Mouse (Mus musculus) C2C12 (cell line): Measurements from ENCODE around the gene Slc38a6. TPM values are rescaled to one million over a fixed set of nuclear protein-coding genes. Genes with fewer than 3 reads are reported as not detected.

Experiments
- H3K27me3 ChIP-seq: one replicate; pipeline ENCODE4 v1.6.1; 2011; ENCODE audit not compliant: control insufficient read depth, insufficient read depth, insufficient read length
- H3K36me3 ChIP-seq: one replicate; pipeline ENCODE4 v1.6.1; 2011; ENCODE audit not compliant: control insufficient read depth, insufficient read depth
- H3K4me3 ChIP-seq: one replicate; pipeline ENCODE4 v1.5.1; 2011; ENCODE audit warnings: mild to moderate bottlenecking, control low read depth; ENCODE audit not compliant: poor library complexity, insufficient read depth, severe bottlenecking
- H3K79me2 ChIP-seq: one replicate; pipeline ENCODE4 v1.6.1; 2011; ENCODE audit not compliant: control insufficient read depth, insufficient read depth
- H3K79me3 ChIP-seq: one replicate; pipeline ENCODE4 v1.6.1; 2011; ENCODE audit warnings: low read depth, control low read depth
- H3ac ChIP-seq: one replicate; pipeline ENCODE3; 2011; ENCODE audit warnings: low read depth; ENCODE audit not compliant: control insufficient read depth, insufficient read length
- CEBPB ChIP-seq: IDR thresholded peaks from one replicate; pipeline ENCODE4 v1.6.1; 2011; ENCODE audit warnings: low read depth, mild to moderate bottlenecking, control low read depth, moderate library complexity
- CTCF ChIP-seq: IDR thresholded peaks from one replicate; pipeline ENCODE4 v1.5.1; 2011; ENCODE audit not compliant: control insufficient read depth, insufficient read depth, insufficient read length
- FOSL1 ChIP-seq: IDR thresholded peaks from one replicate; pipeline ENCODE4 v1.8.0; 2011; ENCODE audit warnings: mild to moderate bottlenecking, low read length; ENCODE audit not compliant: poor library complexity, insufficient read depth, severe bottlenecking
- MAX ChIP-seq: IDR thresholded peaks from one replicate; pipeline ENCODE4 v1.6.1; 2011; ENCODE audit warnings: mild to moderate bottlenecking, control low read depth
- MYOD1 ChIP-seq: IDR thresholded peaks from one replicate; pipeline ENCODE4 v1.6.1; 2011; ENCODE audit warnings: low read depth; ENCODE audit not compliant: control insufficient read depth, insufficient read length
- MYOG ChIP-seq: IDR thresholded peaks from one replicate; pipeline ENCODE4 v1.6.1; 2011; ENCODE audit not compliant: control insufficient read depth, insufficient read length; ENCODE audit errors: extremely low read depth
- USF1 ChIP-seq: IDR thresholded peaks from one replicate; pipeline ENCODE4 v1.6.1; 2011; ENCODE audit warnings: low read depth, mild to moderate bottlenecking, control low read depth, moderate library complexity
- long read RNA-seq, 2 experiments: library from polyadenylated mRNA; unstranded; transcript quantifications; one replicate each; pipeline ENCODE4 v2.0.0; 2019 to 2020
- polyA plus RNA-seq: library from polyadenylated mRNA; unstranded; fragments of >200 nt; fragmentation: generic; extraction: Trizol; gene quantifications from one replicate; pipeline ENCODE4 v1.2.1, GENCODE M21; 2012; ENCODE audit warnings: missing spikeins

Gene Slc38a6
- polyA plus RNA-seq = 13.1 TPM
- long read RNA-seq, experiment 1, partial matches to known transcripts = 0 of 3 reads
- long read RNA-seq, experiment 1, other reads (novel, unspliced or antisense) = 2 of 3 reads
- long read RNA-seq, experiment 2, transcript Slc38a6-206 (16 exons, 3,032 nt) = major isoform, 8 of 13 reads
- long read RNA-seq, experiment 2, partial matches to known transcripts = 0 of 13 reads
- long read RNA-seq, experiment 2, other reads (novel, unspliced or antisense) = 5 of 13 reads

DNA sequence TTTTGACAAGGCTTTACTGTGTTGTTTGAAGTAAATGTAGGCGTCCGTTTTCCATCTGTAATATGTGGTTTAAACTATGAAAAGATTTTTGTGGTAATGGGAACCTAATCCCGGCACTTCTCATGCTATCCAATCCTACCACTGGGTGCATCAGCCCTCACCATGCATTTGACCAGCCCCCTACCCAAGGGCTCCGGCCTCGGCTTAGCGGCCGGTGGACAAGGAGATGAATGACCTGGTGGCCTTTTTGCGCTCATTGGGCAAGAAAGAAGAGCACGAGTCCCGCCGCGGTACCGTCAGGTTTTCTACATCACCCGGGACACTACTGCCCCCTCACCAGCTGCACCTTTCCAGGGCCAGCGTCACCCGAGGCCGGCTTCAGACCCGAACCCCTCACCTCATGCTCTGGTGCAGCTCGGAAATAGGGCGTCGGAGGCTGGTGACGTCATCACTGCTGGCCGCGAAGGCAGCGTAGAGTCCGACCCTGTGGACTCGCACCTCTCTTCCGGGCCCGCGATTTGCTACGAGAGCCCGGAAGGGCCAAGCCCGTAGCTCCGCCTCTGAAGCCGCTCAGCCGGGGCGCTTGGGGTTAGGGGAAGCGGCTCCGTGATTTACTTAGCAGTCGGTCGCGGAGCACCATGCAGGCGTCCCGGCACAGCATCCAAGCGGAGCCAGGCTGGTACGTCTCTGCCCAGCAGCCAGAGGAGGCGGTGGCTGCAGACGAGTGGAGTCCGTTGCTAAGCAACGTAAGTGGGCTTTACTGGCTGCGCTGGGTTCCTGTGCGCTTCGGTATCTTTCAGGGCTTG lies at the start of gene Slc38a6, which contains the start of gene Trmt5:
Gene Slc38a6 (plus strand): TSS at position 493 of the 806 bp plus-strand sequence.
Gene Trmt5 (minus strand): TSS at position 424 of the 806 bp plus-strand sequence.
- Histone ChIP-seq H3K27me3 (no peaks in the 10 kb centered on the region), H3K79me2 (peaks cover 83% of the 10 kb centered on the region), H3K79me3 (peaks cover 57% of the 10 kb centered on the region), H3K36me3 (peaks cover 38% of the 10 kb centered on the region), H3K4me3 (peak within 1 kb of the TSS; percentile 94), H3ac (peak within 1 kb of the TSS; percentile 88)
- peak; percentile 91 for TF ChIP-seq MAX
- TF ChIP-seq MYOG = no peak

DNA sequence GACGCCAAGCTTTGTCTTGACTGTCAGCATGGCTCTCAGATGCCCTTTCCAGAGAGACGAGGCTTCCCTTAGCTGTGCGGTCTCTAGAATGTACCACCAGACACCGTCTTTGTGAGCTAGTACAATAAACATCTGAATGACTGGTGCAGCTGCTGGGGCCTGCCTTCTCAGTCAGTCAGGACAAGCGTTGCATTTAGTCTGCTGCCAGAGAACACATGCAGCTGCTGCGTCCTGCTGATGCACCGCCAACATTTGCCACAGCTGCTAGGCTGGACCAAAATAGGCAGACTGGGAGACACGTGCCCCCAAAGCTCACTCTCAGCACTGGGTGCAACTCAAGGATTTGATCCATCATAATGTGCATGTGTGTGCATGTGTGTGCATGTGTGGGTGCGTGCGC lies 44.6 kb upstream of the Slc38a6 start:
- no peaks in the 10 kb centered on the region for H3K79me2 ChIP-seq
- H3K4me3 ChIP-seq = no peak overlapping the region
- TF ChIP-seq MYOG = no peak
- TF ChIP-seq USF1 = peak; percentile 78
- no peak for TF ChIP-seq FOSL1
- TF ChIP-seq CEBPB = no peak
- TF ChIP-seq MYOD1 = peak; percentile 100
- peak; percentile 66 for TF ChIP-seq MAX
- H3K79me3 ChIP-seq = no peaks in the 10 kb centered on the region
- H3ac ChIP-seq = no peak overlapping the region
- peaks cover 3% of the 10 kb centered on the region for H3K36me3 ChIP-seq
- H3K27me3 ChIP-seq = no peaks in the 10 kb centered on the region

DNA sequence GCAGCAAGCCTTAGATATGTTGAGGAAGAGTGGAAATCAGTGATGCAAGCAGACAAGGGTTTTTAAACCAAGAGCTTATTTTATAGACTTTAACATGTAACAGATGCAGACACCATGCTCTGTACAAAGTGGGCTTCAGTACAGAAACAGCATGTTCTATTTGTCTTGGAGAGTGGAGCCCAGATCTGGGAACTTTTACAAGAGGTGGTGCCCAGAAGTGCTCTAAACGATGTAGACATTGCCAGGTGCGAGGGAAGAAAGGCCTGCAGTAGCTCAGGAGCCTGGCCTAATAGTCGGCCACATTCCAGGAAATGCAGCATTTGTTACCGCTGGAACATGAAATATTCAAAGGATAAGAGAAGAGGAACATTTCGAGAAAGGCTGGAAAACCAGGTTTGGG lies 40.9 kb upstream of the Slc38a6 start:
- Histone ChIP-seq H3K79me2 (no peaks in the 10 kb centered on the region), H3K79me3 (no peaks in the 10 kb centered on the region), H3K27me3 (no peaks in the 10 kb centered on the region), H3ac (no peak overlapping the region), H3K36me3 (peaks cover 3% of the 10 kb centered on the region), H3K4me3 (no peak overlapping the region)
- TF ChIP-seq FOSL1 (no peak), CEBPB (no peak), MYOG (no peak)

DNA sequence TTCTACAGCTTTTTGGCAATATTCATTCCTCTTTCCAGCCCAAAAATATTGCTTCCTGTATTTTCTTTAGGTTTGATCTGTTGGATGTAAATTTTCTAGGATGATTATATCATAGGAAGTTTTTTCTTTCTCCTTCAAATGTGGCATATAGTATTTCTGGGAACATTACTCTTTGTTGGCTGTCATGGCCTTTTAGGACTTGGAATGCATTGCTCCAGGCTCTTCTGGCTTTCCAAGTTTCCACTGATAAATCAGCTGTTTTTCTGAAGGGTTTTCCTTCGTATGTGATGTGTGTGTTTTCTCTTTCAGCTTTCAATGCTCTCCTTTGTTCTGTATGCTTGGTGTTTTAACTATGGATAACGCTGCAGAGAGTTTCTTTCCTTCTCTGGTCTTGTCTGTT lies 31.6 kb upstream of the Slc38a6 start:
- no peak overlapping the region for H3K4me3 ChIP-seq
- H3K79me2 ChIP-seq = no peaks in the 10 kb centered on the region
- TF ChIP-seq USF1 = no peak
- TF ChIP-seq CEBPB = no peak
- TF ChIP-seq MAX = no peak
- TF ChIP-seq MYOG = no peak
- no peaks in the 10 kb centered on the region for H3K36me3 ChIP-seq
- H3ac ChIP-seq = no peak overlapping the region
- H3K27me3 ChIP-seq = no peaks in the 10 kb centered on the region
- peaks cover 2% of the 10 kb centered on the region for H3K79me3 ChIP-seq

DNA sequence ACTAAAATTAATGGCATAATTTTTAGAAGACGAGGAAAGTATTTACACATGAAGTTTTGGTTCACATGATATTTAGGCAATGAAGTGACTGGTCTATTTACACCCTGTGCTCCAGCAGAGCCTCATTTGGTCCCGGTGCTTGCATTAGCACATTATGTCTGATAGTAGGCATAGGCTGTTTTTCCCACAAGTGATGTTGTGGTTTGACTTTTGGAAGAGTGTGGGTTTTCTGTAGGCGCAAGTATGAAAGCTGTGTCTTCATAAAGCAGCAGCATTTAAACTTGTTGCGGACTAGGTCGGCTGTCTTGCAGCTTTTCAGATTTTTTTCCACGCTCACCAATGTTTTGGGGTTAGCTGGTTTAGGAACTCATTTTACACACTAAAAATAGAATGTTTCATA lies 27.3 kb upstream of the Slc38a6 start:
- Histone ChIP-seq H3K36me3 (no peaks in the 10 kb centered on the region), H3K79me3 (peaks cover 6% of the 10 kb centered on the region), H3K27me3 (no peaks in the 10 kb centered on the region), H3K79me2 (no peaks in the 10 kb centered on the region), H3ac (no peak overlapping the region), H3K4me3 (no peak overlapping the region)
- TF ChIP-seq CEBPB = no peak
- TF ChIP-seq MYOD1 = no peak
- no peak for TF ChIP-seq CTCF
- no peak for TF ChIP-seq USF1
- no peak for TF ChIP-seq MAX
- TF ChIP-seq MYOG = no peak
- no peak for TF ChIP-seq FOSL1

DNA sequence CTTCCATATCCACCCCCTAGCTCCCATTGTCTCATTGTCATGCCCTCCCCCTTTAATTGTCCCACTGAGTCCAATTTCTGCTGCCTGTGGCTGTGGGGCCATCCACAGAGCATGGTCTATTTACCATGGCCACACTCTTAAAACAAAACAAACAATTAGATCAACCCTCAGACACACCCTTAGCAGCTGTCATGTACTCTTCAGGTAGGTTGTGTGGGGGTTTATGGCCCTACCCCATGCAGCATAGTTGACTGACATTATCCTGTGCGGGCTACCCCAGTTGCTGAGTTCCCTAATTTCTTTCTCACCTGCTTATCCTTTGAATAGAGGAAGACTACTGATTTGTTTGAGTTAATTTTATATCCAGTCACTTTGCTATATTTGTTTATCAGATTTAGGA lies 26.2 kb upstream of the Slc38a6 start:
- Histone ChIP-seq H3K36me3 (no peaks in the 10 kb centered on the region), H3K4me3 (no peak overlapping the region), H3K79me3 (peaks cover 6% of the 10 kb centered on the region), H3K27me3 (no peaks in the 10 kb centered on the region), H3K79me2 (no peaks in the 10 kb centered on the region), H3ac (no peak overlapping the region)
- TF ChIP-seq CTCF (no peak), FOSL1 (no peak), CEBPB (no peak), MAX (no peak), USF1 (no peak), MYOD1 (no peak), MYOG (no peak)
